Mouse (Mus musculus): ENCODE measurements around the gene Palm.
A peak's percentile ranks its signal among the peaks of the same experiment; 100 is the strongest.

- TF ChIP-seq CTCF (IDR thresholded peaks at IDR 0.05; ENCODE audit: low read depth, low read length): no peak
- TF ChIP-seq POLR2A (IDR thresholded peaks at IDR 0.05; ENCODE audit: insufficient read depth, low read length): peak; percentile 34
These were observed 47.2 kb upstream of the Palm start, which contains the start of gene Polrmt for GRCm38 (mm10) chr10:79745898-79746773.

Data from ES-Bruce4 (cell line).